Mouse (Mus musculus) skeletal muscle tissue, adult 2 months (tissue): ENCODE measurements at regions not wholly inside any gene's neighbourhood (a gene's known extent, or its start where the extent isn't known, plus 50 kb on each side); places are given as distances from the start of the nearest gene placed in this dataset.

Experiments
- DNase-seq: peaks from one replicate; pipeline ENCODE4 v3.0.0-alpha.2; 2012; ENCODE audit warnings: low read depth, low spot score

DNA sequence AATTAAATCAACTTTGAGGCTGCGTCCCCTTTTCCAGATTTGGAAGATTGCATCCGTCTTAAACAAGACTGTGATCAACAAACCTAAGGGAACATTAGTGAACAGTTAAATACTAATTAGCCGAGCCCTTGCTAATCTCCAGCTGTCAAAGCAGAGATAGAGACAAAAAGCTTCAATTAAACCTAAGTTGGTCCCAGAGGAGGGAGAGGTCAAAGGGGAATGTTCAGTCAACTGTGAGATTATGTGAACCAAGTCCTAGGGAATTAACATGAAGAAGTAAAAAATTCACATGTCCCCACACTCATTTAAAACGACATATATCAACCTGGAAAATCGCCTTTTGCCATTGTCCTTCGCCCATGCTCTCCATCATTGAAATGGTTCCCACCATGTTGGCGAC lies 59.7 kb upstream of the Tbx20 start:
- DNase-seq: no peak

DNA sequence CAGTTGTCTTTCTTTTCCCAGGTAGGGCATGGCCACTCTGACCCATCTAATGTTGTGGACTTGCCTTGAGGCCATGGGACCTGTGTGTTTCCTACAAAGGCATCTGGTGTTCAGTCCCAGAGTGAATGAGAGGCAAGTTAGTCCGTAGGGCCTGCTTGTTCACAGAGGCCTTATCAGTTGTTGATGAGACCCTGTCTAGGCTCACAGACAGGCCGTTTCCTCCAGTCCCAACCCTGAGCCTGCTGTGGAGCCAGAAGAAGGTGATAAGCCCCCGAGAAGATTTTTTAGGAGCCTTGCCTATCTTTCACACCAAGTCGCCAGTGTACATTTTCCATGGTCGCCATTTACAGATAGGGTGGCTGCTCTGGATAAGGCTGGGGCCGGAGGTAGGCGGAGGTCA lies 74.1 kb upstream of the Tbx20 start:
- no peak for DNase-seq

DNA sequence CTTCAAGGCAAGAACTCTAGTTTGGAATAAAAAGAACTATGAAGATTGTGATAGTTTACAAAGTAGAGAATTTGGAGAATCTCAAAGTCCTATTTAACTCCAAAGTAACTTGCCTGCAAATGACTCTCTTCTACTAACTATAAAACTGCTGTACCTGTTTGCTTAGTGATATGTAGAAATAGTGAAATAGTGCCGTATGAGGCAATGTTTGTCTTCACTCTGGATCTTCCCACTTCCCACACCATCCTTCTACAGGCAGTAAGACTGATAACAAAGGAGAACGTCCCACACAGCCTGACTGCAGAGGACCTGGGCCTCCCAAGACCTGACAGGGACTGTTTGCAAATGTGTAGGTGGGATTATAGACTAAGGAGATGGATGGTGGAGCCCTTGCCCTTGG lies 85.4 kb upstream of the Tbx20 start:
- DNase-seq: no peak

DNA sequence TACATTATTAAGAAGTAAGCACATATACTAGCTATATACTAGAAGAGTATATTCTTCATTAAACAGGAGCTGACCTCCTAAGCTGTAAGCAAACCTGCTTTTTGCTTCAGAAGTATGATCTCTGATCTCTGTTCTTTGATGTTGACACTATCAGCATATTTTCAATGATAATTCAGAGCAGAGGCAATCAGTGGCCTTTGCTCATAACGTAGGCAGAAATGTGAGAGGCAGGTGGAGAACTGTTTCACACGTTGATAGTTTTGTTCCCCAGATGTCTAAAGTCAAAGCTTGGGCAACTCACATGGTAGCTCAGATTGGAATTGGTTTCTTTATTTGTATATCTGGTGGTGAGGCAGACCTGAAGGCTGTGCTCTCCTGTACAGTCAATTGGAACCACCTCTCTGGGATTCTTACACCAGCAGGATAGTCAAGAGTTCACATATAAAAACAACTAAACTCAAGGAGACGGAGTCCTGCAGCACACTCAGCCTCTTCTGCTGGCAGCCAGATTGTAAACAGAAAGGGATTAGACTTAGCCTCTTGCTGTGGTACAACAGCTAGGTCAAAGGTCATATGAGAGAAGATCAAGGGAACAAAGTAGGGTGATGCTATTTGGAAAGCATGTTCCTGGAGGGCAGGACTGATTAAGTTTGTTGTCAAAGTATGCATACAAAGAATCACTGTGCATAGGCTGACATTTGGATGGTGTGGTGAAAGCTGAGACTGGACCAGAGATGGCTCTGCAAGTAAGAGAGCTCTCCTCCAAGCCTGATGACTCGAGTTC lies 92.5 kb upstream of the Tbx20 start:
- DNase-seq: no peak

GRCm38 (mm10) chr9:24868746-24869145 lies 94.6 kb upstream of the Tbx20 start:
- no peak for DNase-seq

DNA sequence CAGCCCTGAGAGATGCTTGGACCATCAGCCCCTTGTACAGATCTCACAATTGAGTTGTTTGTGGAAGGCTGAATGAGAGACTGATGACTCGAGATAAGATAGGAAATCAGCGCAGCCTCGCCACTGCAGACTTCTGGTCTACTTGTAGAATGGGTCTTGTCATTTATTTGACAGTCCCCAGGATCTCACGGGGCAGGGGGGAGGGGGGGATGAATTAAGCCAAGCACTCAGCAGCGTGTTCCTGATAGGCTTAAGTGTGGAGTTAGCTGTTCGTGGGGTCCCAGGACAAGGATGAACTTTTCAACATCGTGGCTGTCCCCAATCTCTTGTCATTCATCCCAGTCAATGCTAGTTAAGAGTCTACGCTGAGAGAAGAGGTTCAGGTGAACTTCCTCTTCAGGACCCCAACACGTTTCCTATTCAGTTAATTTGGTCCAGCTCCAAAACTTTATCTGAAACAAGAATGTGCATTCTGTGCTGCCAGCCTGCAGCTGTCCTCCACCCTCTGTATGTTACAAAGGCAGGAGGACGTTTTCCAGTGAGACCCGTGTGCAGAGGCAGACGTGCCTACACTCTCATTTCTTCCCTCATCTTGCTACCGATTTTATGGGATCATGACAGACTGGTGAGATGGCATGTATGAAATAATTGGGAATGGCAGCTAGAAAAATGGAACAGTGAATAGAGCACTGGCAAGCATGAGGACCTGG lies 100.5 kb upstream of the Tbx20 start:
- DNase-seq: no peak

GRCm38 (mm10) chr9:24878384-24879174 lies 104.5 kb upstream of the Tbx20 start:
- DNase-seq: no peak

- no peak for DNase-seq
Measured at GRCm38 (mm10) chr9:24879662-24880061, 105.6 kb upstream of the Tbx20 start.

- DNase-seq: no peak
Measured at GRCm38 (mm10) chr9:24884011-24884410, 109.9 kb upstream of the Tbx20 start.

GRCm38 (mm10) chr9:24888282-24888681 lies 114.2 kb upstream of the Tbx20 start:
- no peak for DNase-seq

GRCm38 (mm10) chr9:24896498-24897261 lies 122.6 kb upstream of the Tbx20 start:
- DNase-seq: no peak

GRCm38 (mm10) chr9:24899206-24899928 lies 125.3 kb upstream of the Tbx20 start:
- DNase-seq: no peak

GRCm38 (mm10) chr9:24903706-24904105 lies 129.6 kb upstream of the Tbx20 start:
- no peak for DNase-seq

- DNase-seq: no peak
Measured at GRCm38 (mm10) chr9:24909086-24909979, 135.2 kb upstream of the Tbx20 start.

- no peak for DNase-seq
Measured at GRCm38 (mm10) chr9:24910738-24911137, 136.6 kb upstream of the Tbx20 start.

DNA sequence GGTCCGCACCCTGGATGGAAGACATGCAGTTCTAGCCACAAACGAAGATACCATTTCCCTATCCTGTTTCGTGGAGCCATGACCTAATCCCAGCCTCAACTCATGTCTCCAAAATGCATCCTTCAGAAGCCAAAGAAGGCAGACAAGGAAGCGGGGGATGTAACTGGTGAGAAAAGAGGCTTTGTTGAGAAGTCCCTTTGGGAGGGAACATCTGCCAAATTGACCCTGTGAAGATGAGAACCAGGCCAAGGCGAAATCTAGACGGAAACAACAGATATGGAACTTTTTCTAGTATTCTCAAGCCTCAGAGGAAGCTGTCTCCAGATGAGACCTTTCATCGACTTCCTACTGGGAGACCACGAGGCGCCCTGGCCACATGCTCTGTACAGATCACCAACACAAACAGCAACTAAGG lies 145.9 kb upstream of the Tbx20 start:
- DNase-seq: no peak

- no peak for DNase-seq
Measured at GRCm38 (mm10) chr9:24922051-24922860, 148.2 kb upstream of the Tbx20 start.

GRCm38 (mm10) chr9:24923514-24923913 lies 149.4 kb upstream of the Tbx20 start:
- DNase-seq: no peak

- DNase-seq: no peak
Measured at GRCm38 (mm10) chr9:24937731-24938130, 151.5 kb upstream of the Gm10181 start.
